In genomic region chr11:116782737-116783145, GRCm38 (mm10) we compare ENCODE assay signal across 10 mouse cellular contexts. TPM values are rescaled to one million over a fixed set of nuclear protein-coding genes. Genes with fewer than 3 reads are reported as not detected.
DNase-seq lines count a peak whose midpoint lies in the region; ATAC-seq and TF ChIP-seq lines count a peak whose summit lies in the region.
"Had no signal": no experiment of that assay in that cellular context is flagged by ENCODE, and none has a peak within 500 bp of the region (broad histone marks: within the 10 kb centered on the region; RNA-seq: fewer than 3 reads in every experiment).

No protein-coding gene starts in this region.

- intact Hi-C loops in left cerebral cortex, adult 2 months (cut with DNase I): no loop called here

- H3K9me3 ChIP-seq in kidney, embryonic 14.5 days (ENCODE audit: control insufficient read depth, low read length): no peaks in the 10 kb centered on the region
- H3K9me3 ChIP-seq in embryonic facial prominence, embryonic 14.5 days (ENCODE audit: control insufficient read depth, low read length): no peaks in the 10 kb centered on the region
- H3K9me3 ChIP-seq in lung, embryonic 15.5 days: no peaks in the 10 kb centered on the region
- no peaks in the 10 kb centered on the region for H3K9me3 ChIP-seq in stomach, embryonic 16.5 days (replicated peaks; ENCODE audit: control insufficient read depth, low read length)
- H3K9me3 ChIP-seq in midbrain, postnatal 0 days (ENCODE audit: low read length): no peaks in the 10 kb centered on the region
- H3K9me3 ChIP-seq: embryonic facial prominence, embryonic 15.5 days had no signal

- 0 out of 2 replicates have a peak, but pooled peaks have one; percentile 57 for ATAC-seq in kidney, embryonic 14.5 days (ENCODE audit: low FRiP score, low TSS enrichment)
- ATAC-seq in embryonic facial prominence, embryonic 14.5 days (ENCODE audit: low read depth): no peak
- peak; percentile 83 for ATAC-seq in lung, embryonic 15.5 days (ENCODE audit: borderline replicate concordance, extremely low read depth, low FRiP score, low TSS enrichment)
- ATAC-seq in stomach, embryonic 16.5 days (ENCODE audit: insufficient read depth, low FRiP score): peak; percentile 62; the same call in 1 of the 2 replicates
- no peak for ATAC-seq in midbrain, postnatal 0 days (ENCODE audit: low FRiP score)

- 52% methylated on average over 9 of the region's 9 CpGs for WGBS in kidney, embryonic 14.5 days
- whole genome bisulfite sequencing in kidney, adult 2 months: 61% methylated on average over 9 of the region's 9 CpGs
- WGBS in embryonic facial prominence, embryonic 14.5 days: 59% methylated on average over 9 of the region's 9 CpGs
- WGBS in lung, embryonic 15.5 days: 26% methylated on average over 9 of the region's 9 CpGs
- 45% methylated on average over 9 of the region's 9 CpGs for WGBS in stomach, embryonic 16.5 days
- WGBS in midbrain, postnatal 0 days: 82% methylated on average over 9 of the region's 9 CpGs

- no peaks in the 10 kb centered on the region for H3K27me3 ChIP-seq in kidney, embryonic 14.5 days (ENCODE audit: control insufficient read depth, insufficient read depth, low read length)
- H3K27me3 ChIP-seq in kidney, adult 2 months (replicated peaks; ENCODE audit: control insufficient read depth, insufficient read depth, low read length): no peaks in the 10 kb centered on the region
- no peaks in the 10 kb centered on the region for H3K27me3 ChIP-seq in embryonic facial prominence, embryonic 14.5 days (replicated peaks; ENCODE audit: control insufficient read depth, insufficient read depth, low read length)
- no peaks in the 10 kb centered on the region for H3K27me3 ChIP-seq in lung, embryonic 15.5 days
- H3K27me3 ChIP-seq in stomach, embryonic 16.5 days (ENCODE audit: control insufficient read depth, insufficient read depth, low read length): no peaks in the 10 kb centered on the region
- no peaks in the 10 kb centered on the region for H3K27me3 ChIP-seq in midbrain, postnatal 0 days (ENCODE audit: insufficient read depth, low read length)
- H3K27me3 ChIP-seq: embryonic facial prominence, embryonic 15.5 days had no signal

- TF ChIP-seq POLR2A in kidney, adult 2 months (IDR thresholded peaks at IDR 0.05; ENCODE audit: low read depth, low read length): no peak

- no peak overlapping the region for H3K4me3 ChIP-seq in kidney, embryonic 14.5 days (ENCODE audit: low read length)
- H3K4me3 ChIP-seq in kidney, adult 2 months (ENCODE audit: insufficient read depth, low read depth, low read length): no peak overlapping the region
- H3K4me3 ChIP-seq in embryonic facial prominence, embryonic 14.5 days (ENCODE audit: low read depth, low read length): no peak overlapping the region
- 0 out of 2 replicates have a peak overlapping the region, but pooled peaks have one; percentile 12 for H3K4me3 ChIP-seq in lung, embryonic 15.5 days
- H3K4me3 ChIP-seq in stomach, embryonic 16.5 days (replicated peaks; ENCODE audit: low read length): peak overlapping the region; percentile 10; the same call in 1 of the 2 replicates
- no peak overlapping the region for H3K4me3 ChIP-seq in midbrain, postnatal 0 days (ENCODE audit: low read depth, low read length)
- H3K4me3 ChIP-seq in left cerebral cortex, adult 2 months: no peak overlapping the region
- H3K4me3 ChIP-seq: embryonic facial prominence, embryonic 15.5 days had no signal

- H3K27ac ChIP-seq in kidney, embryonic 14.5 days (ENCODE audit: low read depth, low read length): no peak overlapping the region
- H3K27ac ChIP-seq in kidney, adult 2 months (ENCODE audit: insufficient read depth, low read depth, low read length): no peak overlapping the region
- H3K27ac ChIP-seq in embryonic facial prominence, embryonic 14.5 days (replicated peaks; ENCODE audit: low read depth, low read length): no peak overlapping the region
- H3K27ac ChIP-seq in lung, embryonic 15.5 days: peak overlapping the region; percentile 77
- no peak overlapping the region for H3K27ac ChIP-seq in stomach, embryonic 16.5 days (ENCODE audit: low read length)
- no peak overlapping the region for H3K27ac ChIP-seq in midbrain, postnatal 0 days (ENCODE audit: low read depth, low read length)
- no peak overlapping the region for H3K27ac ChIP-seq in left cerebral cortex, adult 2 months
- H3K27ac ChIP-seq: embryonic facial prominence, embryonic 15.5 days had no signal

- no peaks in the 10 kb centered on the region for H3K4me1 ChIP-seq in kidney, embryonic 14.5 days (ENCODE audit: control insufficient read depth, insufficient read depth, low read length)
- no peaks in the 10 kb centered on the region for H3K4me1 ChIP-seq in kidney, adult 2 months (ENCODE audit: control insufficient read depth, insufficient read depth, low read length)
- H3K4me1 ChIP-seq in embryonic facial prominence, embryonic 14.5 days (ENCODE audit: control insufficient read depth, insufficient read depth, low read length): 0 out of 2 replicates have a peak, but pooled peaks cover 3% of the 10 kb centered on the region
- H3K4me1 ChIP-seq in lung, embryonic 15.5 days: peaks cover 11% of the 10 kb centered on the region; the same call in 1 of the 2 replicates
- H3K4me1 ChIP-seq in stomach, embryonic 16.5 days (ENCODE audit: control insufficient read depth, insufficient read depth, low read length): no peaks in the 10 kb centered on the region
- no peaks in the 10 kb centered on the region for H3K4me1 ChIP-seq in midbrain, postnatal 0 days (ENCODE audit: insufficient read depth, low read length)

- no peak for TF ChIP-seq CTCF in kidney, adult 2 months (conservative IDR thresholded peaks at IDR 0.05; ENCODE audit: insufficient read depth, insufficient read length, low read depth, low read length)
- no peak for TF ChIP-seq CTCF in midbrain, postnatal 0 days (IDR thresholded peaks at IDR 0.05)
- TF ChIP-seq CTCF in left cerebral cortex, adult 2 months (IDR thresholded peaks at IDR 0.05): no peak; the same call in 1 of the 2 replicates

- no peak overlapping the region for H3K4me2 ChIP-seq in kidney, embryonic 14.5 days (replicated peaks; ENCODE audit: low read depth, low read length)
- no peak overlapping the region for H3K4me2 ChIP-seq in embryonic facial prominence, embryonic 14.5 days (ENCODE audit: low read depth, low read length)
- peak overlapping the region; percentile 38 for H3K4me2 ChIP-seq in lung, embryonic 15.5 days
- no peak overlapping the region for H3K4me2 ChIP-seq in stomach, embryonic 16.5 days (ENCODE audit: low read depth, low read length)
- H3K4me2 ChIP-seq in midbrain, postnatal 0 days (ENCODE audit: low read depth, low read length, poor library complexity, severe bottlenecking): no peak overlapping the region
- H3K4me2 ChIP-seq: embryonic facial prominence, embryonic 15.5 days had no signal

- H3K9ac ChIP-seq in kidney, embryonic 14.5 days (ENCODE audit: low read depth, low read length): no peak overlapping the region
- no peak overlapping the region for H3K9ac ChIP-seq in embryonic facial prominence, embryonic 14.5 days (ENCODE audit: low read depth, low read length)
- H3K9ac ChIP-seq in lung, embryonic 15.5 days: no peak overlapping the region
- no peak overlapping the region for H3K9ac ChIP-seq in stomach, embryonic 16.5 days (ENCODE audit: low read length)
- H3K9ac ChIP-seq in midbrain, postnatal 0 days (replicated peaks; ENCODE audit: low read length, poor library complexity, severe bottlenecking): no peak overlapping the region
- H3K9ac ChIP-seq: embryonic facial prominence, embryonic 15.5 days had no signal

- DNase-seq in kidney, adult 2 months: no peak
- peak; percentile 9 for DNase-seq in embryonic facial prominence, embryonic 14.5 days (ENCODE audit: low spot score)
- no peak for DNase-seq in midbrain, postnatal 0 days (ENCODE audit: low spot score)
- DNase-seq in frontal cortex, postnatal 36 days (ENCODE audit: low spot score in 2 of 2): no peak
- no peak for DNase-seq in left cerebral cortex, adult 2 months (ENCODE audit: extremely low spot score in 1 of 2, low spot score in 2 of 2)

- no peaks in the 10 kb centered on the region for H3K36me3 ChIP-seq in kidney, embryonic 14.5 days (ENCODE audit: control insufficient read depth, insufficient read depth, low read length)
- H3K36me3 ChIP-seq in kidney, adult 2 months (ENCODE audit: control insufficient read depth, insufficient read depth, low read length): no peaks in the 10 kb centered on the region
- no peaks in the 10 kb centered on the region for H3K36me3 ChIP-seq in embryonic facial prominence, embryonic 14.5 days (ENCODE audit: control insufficient read depth, insufficient read depth, low read length)
- no peaks in the 10 kb centered on the region for H3K36me3 ChIP-seq in lung, embryonic 15.5 days
- no peaks in the 10 kb centered on the region for H3K36me3 ChIP-seq in stomach, embryonic 16.5 days (ENCODE audit: control insufficient read depth, insufficient read depth, low read length)
- H3K36me3 ChIP-seq in midbrain, postnatal 0 days (ENCODE audit: insufficient read depth, low read length): no peaks in the 10 kb centered on the region
- H3K36me3 ChIP-seq: embryonic facial prominence, embryonic 15.5 days had no signal

RNA-seq across cellular contexts. Expression of gene St6galnac1, which starts 7.4 kb away (rescaled TPM):
- polyA plus RNA-seq in kidney, embryonic 14.5 days (2014; fragmentation: Nextera tagmentation; extraction: Ambion mirVana): not detected in 2 replicates
- polyA plus RNA-seq in kidney, adult 2 months (2012; rRNA removed): 0.69 and 1.1 TPM in 2 replicates
- 0.11 TPM in 1 of 2 replicates, not detected in the other for polyA plus RNA-seq in embryonic facial prominence, embryonic 14.5 days (2014; fragmentation: Nextera tagmentation; extraction: Ambion mirVana)
- not detected in 2 replicates for polyA plus RNA-seq in lung, embryonic 15.5 days (2015; fragmentation: Nextera tagmentation; extraction: Ambion mirVana)
- polyA plus RNA-seq in stomach, embryonic 16.5 days (2015; fragmentation: Nextera tagmentation; extraction: Ambion mirVana): not detected in 2 replicates
- not detected in 2 replicates for total RNA-seq in midbrain, postnatal 0 days (2014; rRNA removed)
- not detected in 2 replicates for polyA plus RNA-seq in midbrain, postnatal 0 days (2015; fragmentation: Nextera tagmentation; extraction: Ambion mirVana)
- not detected for total RNA-seq in left cerebral cortex, adult 2 months (2021)
- polyA plus RNA-seq: embryonic facial prominence, embryonic 15.5 days; stomach, embryonic 14.5 days had no signal

RNA-seq across cellular contexts. Expression of gene Mxra7, which starts 45.1 kb away (rescaled TPM):
- 11.1 and 16.0 TPM in 2 replicates for polyA plus RNA-seq in kidney, embryonic 14.5 days (2014; fragmentation: Nextera tagmentation; extraction: Ambion mirVana)
- 11.3 TPM in 2 replicates for polyA plus RNA-seq in kidney, adult 2 months (2012; rRNA removed)
- 17.3 and 17.6 TPM in 2 replicates for polyA plus RNA-seq in embryonic facial prominence, embryonic 14.5 days (2014; fragmentation: Nextera tagmentation; extraction: Ambion mirVana)
- polyA plus RNA-seq in lung, embryonic 15.5 days (2015; fragmentation: Nextera tagmentation; extraction: Ambion mirVana): 18.8 and 19.0 TPM in 2 replicates
- 12.1 and 15.7 TPM in 2 replicates for polyA plus RNA-seq in stomach, embryonic 16.5 days (2015; fragmentation: Nextera tagmentation; extraction: Ambion mirVana)
- 23.3 and 39.1 TPM in 2 replicates for total RNA-seq in midbrain, postnatal 0 days (2014; rRNA removed)
- 29.3 and 32.1 TPM in 2 replicates for polyA plus RNA-seq in midbrain, postnatal 0 days (2015; fragmentation: Nextera tagmentation; extraction: Ambion mirVana)
- 10 to 100 TPM; 15.3 to 22.5 TPM for total RNA-seq in left cerebral cortex, adult 2 months (2021)

Comparison
In these comparisons a context has a peak if more than half of its experiments do, and no peak if none do; other contexts are left out.
1. ATAC-seq: peak in kidney, embryonic 14.5 days (single experiment), lung, embryonic 15.5 days (single experiment) and stomach, embryonic 16.5 days (single experiment); none in embryonic facial prominence, embryonic 14.5 days (single experiment) and midbrain, postnatal 0 days (single experiment).
2. H3K4me3 ChIP-seq: peak in lung, embryonic 15.5 days (single experiment) and stomach, embryonic 16.5 days (single experiment); none in kidney, embryonic 14.5 days (single experiment), kidney, adult 2 months (single experiment), embryonic facial prominence, embryonic 14.5 days (single experiment), midbrain, postnatal 0 days (single experiment) and left cerebral cortex, adult 2 months (single experiment).